Mouse (Mus musculus) forebrain, postnatal 0 days (tissue): ENCODE measurements at regions not wholly inside any gene's neighbourhood (a gene's known extent, or its start where the extent isn't known, plus 50 kb on each side); places are given as distances from the start of the nearest gene placed in this dataset.

ENCODE experiments used
- ATAC-seq: fragments of 200-750 bp; cut with Nextera tagmentation; 2 replicates; pipeline ENCODE4 v1.8.0; 2017; ENCODE audit warnings: mild to moderate bottlenecking, moderate library complexity
- DNase-seq: peaks from one replicate; pipeline ENCODE4 v3.0.0-alpha.2; 2015
- H3K27ac ChIP-seq: fragments of 300-500 bp; sonication (generic); 2 replicates; pipeline ENCODE4 v1.5.1; 2014; ENCODE audit warnings: low read depth, mild to moderate bottlenecking, antibody characterized with exemption, low read length, moderate library complexity, mixed read lengths
- H3K27me3 ChIP-seq: fragments of 300-500 bp; sonication (generic); 2 replicates; pipeline ENCODE4 v1.6.1; 2014; ENCODE audit warnings: mild to moderate bottlenecking, low read length, mixed read lengths; ENCODE audit not compliant: insufficient read depth
- H3K36me3 ChIP-seq: fragments of 300-500 bp; sonication (generic); 2 replicates; pipeline ENCODE4 v1.6.1; 2014; ENCODE audit warnings: mild to moderate bottlenecking, moderate library complexity; ENCODE audit not compliant: insufficient read depth
- H3K4me1 ChIP-seq: fragments of 300-500 bp; sonication (generic); 2 replicates; pipeline ENCODE4 v1.6.1; 2014; ENCODE audit warnings: antibody characterized with exemption; ENCODE audit not compliant: insufficient read depth
- H3K4me2 ChIP-seq: fragments of 300-500 bp; sonication (generic); 2 replicates; pipeline ENCODE4 v1.6.1; 2014; ENCODE audit warnings: low read depth, mild to moderate bottlenecking, moderate library complexity
- H3K4me3 ChIP-seq: fragments of 300-500 bp; sonication (generic); 2 replicates; pipeline ENCODE4 v1.5.1; 2014; ENCODE audit warnings: low read depth, low read length, mixed read lengths
- H3K9ac ChIP-seq: fragments of 300-500 bp; sonication (generic); 2 replicates; pipeline ENCODE4 v1.6.1; 2014; ENCODE audit warnings: mild to moderate bottlenecking
- H3K9me3 ChIP-seq: fragments of 300-500 bp; sonication (generic); 2 replicates; pipeline ENCODE4 v1.6.1; 2016; ENCODE audit warnings: low read length
- CTCF ChIP-seq: sonication (generic); IDR thresholded peaks from 2 replicates; pipeline ENCODE4 v1.5.1; 2016; ENCODE audit warnings: antibody characterized with exemption, control low read depth, low read depth
- WGBS: fragments of 180-500 bp; shearing (Covaris S2); extraction: QIAGEN DNeasy Blood & Tissue Kit; methylation state at CpG from one replicate; pipeline ENCODE4 v1.1.7; 2014; 5-methylcytosine and 5-hydroxymethylcytosine counted together

GRCm38 (mm10) chr8:6515882-6516682, 1410.9 kb upstream of the Slc10a2 start:
- Histone ChIP-seq H3K9ac (no peak overlapping the region), H3K9me3 (no peaks in the 10 kb centered on the region), H3K4me1 (no peaks in the 10 kb centered on the region), H3K27me3 (no peaks in the 10 kb centered on the region), H3K36me3 (no peaks in the 10 kb centered on the region), H3K4me3 (no peak overlapping the region), H3K27ac (no peak overlapping the region), H3K4me2 (no peak overlapping the region)
- DNase-seq (no peak), ATAC-seq (no peak)
- no peak for TF ChIP-seq CTCF

GRCm38 (mm10) chr8:6492453-6492852, 1387.3 kb upstream of the Slc10a2 start:
- Histone ChIP-seq H3K9ac (no peak overlapping the region), H3K36me3 (no peaks in the 10 kb centered on the region), H3K27ac (no peak overlapping the region), H3K4me1 (no peaks in the 10 kb centered on the region), H3K4me2 (no peak overlapping the region), H3K4me3 (no peak overlapping the region), H3K27me3 (no peaks in the 10 kb centered on the region), H3K9me3 (no peaks in the 10 kb centered on the region)
- 20% methylated on average over 1 of the region's 1 CpGs for WGBS
- ATAC-seq: no peak
- TF ChIP-seq CTCF: no peak
- DNase-seq: peak; percentile 71

GRCm38 (mm10) chr8:6481966-6482365, 1376.8 kb upstream of the Slc10a2 start:
- Histone ChIP-seq H3K27ac (no peak overlapping the region), H3K4me1 (no peaks in the 10 kb centered on the region), H3K9me3 (no peaks in the 10 kb centered on the region), H3K9ac (no peak overlapping the region), H3K4me2 (no peak overlapping the region), H3K36me3 (no peaks in the 10 kb centered on the region), H3K27me3 (no peaks in the 10 kb centered on the region), H3K4me3 (no peak overlapping the region)
- ATAC-seq (no peak), DNase-seq (no peak)
- TF ChIP-seq CTCF: no peak
- WGBS: 92% methylated on average over 1 of the region's 1 CpGs

- no peak for ATAC-seq
- TF ChIP-seq CTCF: no peak
Observed at GRCm38 (mm10) chr8:6471089-6471488, 1365.9 kb upstream of the Slc10a2 start.

GRCm38 (mm10) chr8:6456553-6457180, 1351.5 kb upstream of the Slc10a2 start:
- DNase-seq (peak; percentile 42), ATAC-seq (peak; percentile 71)
- no peaks in the 10 kb centered on the region for H3K27me3 ChIP-seq
- H3K36me3 ChIP-seq: no peaks in the 10 kb centered on the region
- no peak overlapping the region for H3K4me2 ChIP-seq
- H3K9ac ChIP-seq: no peak overlapping the region
- H3K9me3 ChIP-seq: no peaks in the 10 kb centered on the region
- no peak for TF ChIP-seq CTCF
- H3K4me3 ChIP-seq: no peak overlapping the region
- H3K4me1 ChIP-seq: no peaks in the 10 kb centered on the region
- no peak overlapping the region for H3K27ac ChIP-seq
- WGBS: 19% methylated on average over 3 of the region's 3 CpGs

More at GRCm38 (mm10) chr8:6471089-6471488, 1365.9 kb upstream of the Slc10a2 start:
- Histone ChIP-seq H3K27me3 (no peaks in the 10 kb centered on the region), H3K4me1 (no peaks in the 10 kb centered on the region), H3K9ac (no peak overlapping the region), H3K9me3 (no peaks in the 10 kb centered on the region), H3K27ac (no peak overlapping the region), H3K36me3 (no peaks in the 10 kb centered on the region), H3K4me3 (no peak overlapping the region), H3K4me2 (no peak overlapping the region)
- WGBS: 87% methylated on average over 3 of the region's 3 CpGs
- no peak for DNase-seq

- Histone ChIP-seq H3K9me3 (no peaks in the 10 kb centered on the region), H3K27ac (no peak overlapping the region), H3K4me3 (no peak overlapping the region), H3K27me3 (no peaks in the 10 kb centered on the region), H3K9ac (no peak overlapping the region), H3K4me2 (no peak overlapping the region), H3K36me3 (no peaks in the 10 kb centered on the region), H3K4me1 (peaks cover 4% of the 10 kb centered on the region)
- TF ChIP-seq CTCF: no peak
- WGBS: 37% methylated on average over 6 of the region's 6 CpGs
- no peak for DNase-seq
- ATAC-seq: no peak
Observed at GRCm38 (mm10) chr8:6448301-6448700, 1343.2 kb upstream of the Slc10a2 start.

GRCm38 (mm10) chr8:6439069-6439468, 1333.9 kb upstream of the Slc10a2 start:
- peaks cover 4% of the 10 kb centered on the region for H3K4me1 ChIP-seq
- TF ChIP-seq CTCF: no peak
- H3K27ac ChIP-seq: no peak overlapping the region
- DNase-seq (no peak), ATAC-seq (no peak)
- H3K9ac ChIP-seq: no peak overlapping the region
- H3K27me3 ChIP-seq: no peaks in the 10 kb centered on the region
- no peak overlapping the region for H3K4me2 ChIP-seq
- no peak overlapping the region for H3K4me3 ChIP-seq
- WGBS: 58% methylated on average over 4 of the region's 4 CpGs
- H3K9me3 ChIP-seq: no peaks in the 10 kb centered on the region
- no peaks in the 10 kb centered on the region for H3K36me3 ChIP-seq
